Mouse (Mus musculus): ENCODE measurements around the gene Slco2a1.

- TF ChIP-seq EP300 (IDR thresholded peaks at IDR 0.05) (no peak), CTCF (IDR thresholded peaks at IDR 0.05) (no peak)
These were observed 2.6 kb upstream of the Slco2a1 start for GRCm38 (mm10) chr9:102985939-102986338.
